Comparison of ENCODE assay signal across 8 mouse cellular contexts in the genomic region with DNA sequence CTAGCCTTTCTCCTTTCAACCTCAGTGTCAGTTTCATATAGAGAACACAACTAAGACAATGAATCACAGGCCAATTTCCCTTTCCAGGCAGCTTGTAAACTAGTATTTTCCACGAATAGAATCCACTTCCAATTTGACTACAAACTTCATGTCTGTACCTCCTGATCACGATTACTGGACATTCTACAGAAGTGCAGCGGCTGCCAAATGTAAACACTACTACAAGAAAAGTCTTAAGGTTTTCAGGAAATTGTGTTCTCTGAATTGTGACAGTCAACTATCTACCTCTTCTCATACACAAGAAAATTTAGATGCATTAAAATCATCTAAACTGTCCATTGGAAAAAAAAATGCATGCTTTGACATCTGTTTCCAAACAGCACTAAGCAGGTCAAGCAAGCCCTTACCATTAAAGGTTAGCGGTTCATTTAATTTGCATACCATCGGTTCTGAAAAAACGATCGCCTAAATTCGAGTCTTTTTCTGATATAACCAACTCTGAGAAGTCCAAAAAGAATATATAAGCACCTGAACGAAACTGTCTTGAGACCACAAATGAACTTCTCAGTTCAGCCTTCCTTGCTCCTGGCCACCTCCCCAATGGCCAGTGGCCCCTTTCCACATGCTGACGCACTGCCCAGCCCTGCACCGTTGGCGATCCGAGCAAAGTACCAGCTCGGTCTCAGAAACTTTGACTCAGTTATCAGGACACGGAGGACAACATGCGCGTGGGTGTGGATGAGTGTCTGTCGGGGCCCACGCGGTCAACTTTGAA. TPM values are rescaled to one million over a fixed set of nuclear protein-coding genes. Genes with fewer than 3 reads are reported as not detected.
DNase-seq lines count a peak whose midpoint lies in the region; ATAC-seq lines count a peak whose summit lies in the region.

No protein-coding gene starts in this region.

- 3% methylated on average over 20 of the region's 20 CpGs for WGBS in heart, embryonic 16.5 days
- 3% methylated on average over 20 of the region's 20 CpGs for WGBS in liver, embryonic 13.5 days (ENCODE audit: insufficient replicate concordance)
- WGBS in neural tube, embryonic 15.5 days = 9% methylated on average over 20 of the region's 20 CpGs

- no peaks in the 10 kb centered on the region for H3K27me3 ChIP-seq in heart, embryonic 16.5 days (ENCODE audit: control insufficient read depth, insufficient read depth, low read length)
- H3K27me3 ChIP-seq in liver, embryonic 13.5 days = no peaks in the 10 kb centered on the region
- no peaks in the 10 kb centered on the region for H3K27me3 ChIP-seq in neural tube, embryonic 15.5 days (replicated peaks)

- peak; percentile 12; the same call in 1 of the 2 replicates for ATAC-seq in heart, embryonic 16.5 days (replicated peaks; ENCODE audit: extremely low read depth, insufficient read depth, low FRiP score)
- ATAC-seq in liver, embryonic 13.5 days (ENCODE audit: low read depth) = peak; percentile 28
- ATAC-seq in neural tube, embryonic 15.5 days (ENCODE audit: low FRiP score) = peak; percentile 12; the same call in 1 of the 2 replicates

- H3K36me3 ChIP-seq in heart, embryonic 16.5 days (ENCODE audit: control insufficient read depth, insufficient read depth) = no peaks in the 10 kb centered on the region
- no peaks in the 10 kb centered on the region for H3K36me3 ChIP-seq in liver, embryonic 13.5 days
- H3K36me3 ChIP-seq in neural tube, embryonic 15.5 days = no peaks in the 10 kb centered on the region

- H3K4me1 ChIP-seq in heart, embryonic 16.5 days (ENCODE audit: control insufficient read depth, insufficient read depth, low read length) = peaks cover 6% of the 10 kb centered on the region
- H3K4me1 ChIP-seq in liver, embryonic 13.5 days (replicated peaks) = peaks cover 70% of the 10 kb centered on the region
- peaks cover 12% of the 10 kb centered on the region for H3K4me1 ChIP-seq in neural tube, embryonic 15.5 days

- peak overlapping the region; percentile 83 for H3K27ac ChIP-seq in heart, embryonic 16.5 days (ENCODE audit: low read length)
- H3K27ac ChIP-seq in liver, embryonic 13.5 days = peak overlapping the region; percentile 97
- no peak overlapping the region; the same call in 1 of the 2 replicates for H3K27ac ChIP-seq in neural tube, embryonic 15.5 days (replicated peaks)

- DNase-seq in cerebellum, adult 18-20 months = peak; percentile 62 to 64
- no peak for DNase-seq in cerebellum, adult 11-12 months
- peak; percentile 25 for DNase-seq in urinary bladder, postnatal 25 days (ENCODE audit: low spot score)
- DNase-seq in urinary bladder, adult 18-20 months (ENCODE audit: low spot score in 2 of 2) = no peak
- no peak for DNase-seq in liver, embryonic 13.5 days
- DNase-seq in adrenal gland, postnatal 14 days = no peak

- peak overlapping the region; percentile 86 for H3K4me2 ChIP-seq in heart, embryonic 16.5 days (ENCODE audit: low read depth, low read length)
- H3K4me2 ChIP-seq in liver, embryonic 13.5 days = peak overlapping the region; percentile 84
- peak overlapping the region; percentile 98 for H3K4me2 ChIP-seq in neural tube, embryonic 15.5 days

- H3K9me3 ChIP-seq in heart, embryonic 16.5 days (replicated peaks; ENCODE audit: control insufficient read depth, low read length) = no peaks in the 10 kb centered on the region
- H3K9me3 ChIP-seq in liver, embryonic 13.5 days (replicated peaks) = no peaks in the 10 kb centered on the region
- no peaks in the 10 kb centered on the region for H3K9me3 ChIP-seq in neural tube, embryonic 15.5 days (replicated peaks)

- peak overlapping the region; percentile 93 for H3K9ac ChIP-seq in heart, embryonic 16.5 days (ENCODE audit: low read length)
- H3K9ac ChIP-seq in liver, embryonic 13.5 days = peak overlapping the region; percentile 99
- H3K9ac ChIP-seq in neural tube, embryonic 15.5 days (replicated peaks) = peak overlapping the region; percentile 83

- peak overlapping the region; percentile 83 for H3K4me3 ChIP-seq in heart, embryonic 16.5 days (ENCODE audit: low read length)
- peak overlapping the region; percentile 99 for H3K4me3 ChIP-seq in liver, embryonic 13.5 days (replicated peaks)
- H3K4me3 ChIP-seq in neural tube, embryonic 15.5 days (replicated peaks) = peak overlapping the region; percentile 92

RNA-seq across cellular contexts. Expression of gene Rabgap1l, which starts 1.4 kb away (rescaled TPM):
- polyA plus RNA-seq in heart, embryonic 16.5 days (2015; fragmentation: Nextera tagmentation; extraction: Ambion mirVana) = 83.9 and 93.4 TPM in 2 replicates
- polyA plus RNA-seq in liver, embryonic 13.5 days (2015; fragmentation: Nextera tagmentation; extraction: Ambion mirVana) = 37.5 and 41.6 TPM in 2 replicates
- polyA plus RNA-seq in neural tube, embryonic 15.5 days (2015; fragmentation: Nextera tagmentation; extraction: Ambion mirVana) = 31.3 and 32.4 TPM in 2 replicates
- 26.5 and 41.8 TPM in 2 replicates for total RNA-seq in adrenal gland, postnatal 14 days (2021)

Comparison
In these comparisons a context has a peak if more than half of its experiments do, and no peak if none do; other contexts are left out.
1. DNase-seq: peak in cerebellum, adult 18-20 months (2 of 2) and urinary bladder, postnatal 25 days (single experiment); none in cerebellum, adult 11-12 months (single experiment), urinary bladder, adult 18-20 months (0 of 2), liver, embryonic 13.5 days (single experiment) and adrenal gland, postnatal 14 days (single experiment).
2. Peak in every context shown above with its lines, with median percentiles within 50 percentile points of each other: ATAC-seq, H3K4me2 ChIP-seq, H3K4me3 ChIP-seq and H3K9ac ChIP-seq.